Mouse (Mus musculus) embryonic fibroblast, embryonic 13.5 days (primary cell): ENCODE data around the gene Gm12248.

Experiments
- CTCF ChIP-seq: IDR thresholded peaks from 2 replicates; pipeline ENCODE4 v1.5.1; 2011; ENCODE audit warnings: mild to moderate bottlenecking, control low read depth, low read length, moderate library complexity, borderline replicate concordance; ENCODE audit not compliant: insufficient read depth
- POLR2A ChIP-seq: IDR thresholded peaks from 2 replicates; pipeline ENCODE4 v1.6.1; 2011; ENCODE audit warnings: low read depth, mild to moderate bottlenecking, control low read depth, low read length, moderate library complexity

GRCm38 (mm10) chr11:58107664-58108337 is 14.9 kb upstream of the Gm12248 start:
- TF ChIP-seq CTCF, result no peak
- no peak for TF ChIP-seq POLR2A
